Mouse (Mus musculus) forebrain, embryonic 11.5 days (tissue): ENCODE results near the gene Thra. TPM values are rescaled to one million over a fixed set of nuclear protein-coding genes. Genes with fewer than 3 reads are reported as not detected.
"Not testable (repeated sequence)": the region's sequence is repeated elsewhere in the genome, so short reads cannot be mapped to it uniquely, and the experiment has no call there.

ENCODE experiments used
- ATAC-seq: fragments of 200-750 bp; cut with Nextera tagmentation; replicated peaks from 2 replicates; pipeline ENCODE4 v1.8.0; 2017; ENCODE audit warnings: moderate TSS enrichment; ENCODE audit not compliant: low FRiP score
- DNase-seq: peaks from one replicate; pipeline ENCODE4 v3.0.0-alpha.2; 2017; ENCODE audit warnings: low spot score
- H3K27ac ChIP-seq: fragments of 300-500 bp; sonication (generic); 2 replicates; pipeline ENCODE4 v1.5.1; 2014; ENCODE audit warnings: low read depth, low read length
- H3K27me3 ChIP-seq: fragments of 300-500 bp; sonication (generic); 2 replicates; pipeline ENCODE4 v1.6.1; 2014; ENCODE audit warnings: mild to moderate bottlenecking, low read length, mixed read lengths; ENCODE audit not compliant: control insufficient read depth, insufficient read depth
- H3K36me3 ChIP-seq: fragments of 300-500 bp; sonication (generic); 2 replicates; pipeline ENCODE4 v1.6.1; 2014; ENCODE audit warnings: mild to moderate bottlenecking, low read length, moderate library complexity, mixed read lengths; ENCODE audit not compliant: control insufficient read depth, insufficient read depth
- H3K4me1 ChIP-seq: fragments of 300-500 bp; sonication (generic); replicated peaks from 2 replicates; pipeline ENCODE4 v1.6.1; 2014; ENCODE audit warnings: low read length, mixed read lengths; ENCODE audit not compliant: control insufficient read depth, insufficient read depth
- H3K4me2 ChIP-seq: fragments of 300-500 bp; sonication (generic); 2 replicates; pipeline ENCODE4 v1.6.1; 2014; ENCODE audit warnings: low read depth, mild to moderate bottlenecking, low read length, moderate library complexity, mixed read lengths; ENCODE audit not compliant: severe bottlenecking
- H3K4me3 ChIP-seq: fragments of 300-500 bp; sonication (generic); 2 replicates; pipeline ENCODE4 v1.5.1; 2014; ENCODE audit warnings: low read depth, low read length
- H3K9ac ChIP-seq: fragments of 300-500 bp; sonication (generic); 2 replicates; pipeline ENCODE4 v1.6.1; 2014; ENCODE audit warnings: low read length
- H3K9me3 ChIP-seq: fragments of 300-500 bp; sonication (generic); 2 replicates; pipeline ENCODE4 v1.6.1; 2016; ENCODE audit warnings: low read length, mixed read lengths; ENCODE audit not compliant: control insufficient read depth
- WGBS: fragments of 180-500 bp; shearing (Covaris S2); extraction: QIAGEN DNeasy Blood & Tissue Kit; methylation state at CpG from one replicate; pipeline ENCODE4 v1.1.7; 2014; 5-methylcytosine and 5-hydroxymethylcytosine counted together
- polyA plus RNA-seq: library from polyadenylated mRNA; unstranded; fragments of >200 nt; fragmentation: Nextera tagmentation; extraction: Ambion mirVana; gene quantifications from 2 replicates; pipeline ENCODE4 v1.2.1, GENCODE M21; 2014

Gene Thra
- polyA plus RNA-seq, 1 experiment from 2014 or later, result 35.9 TPM

GRCm38 (mm10) chr11:98729119-98729588 is 11.3 kb upstream of the Thra start, which contains the start of gene Med24:
Med24 (minus strand) TSS chr11:98729435.
- Histone ChIP-seq H3K9ac (peak within 1 kb of the TSS; percentile 55), H3K4me2 (peak within 1 kb of the TSS; percentile 94), H3K4me3 (peak within 1 kb of the TSS; percentile 70), H3K4me1 (peaks cover 3% of the 10 kb centered on the region; the same call in 1 of the 2 replicates), H3K36me3 (no peaks in the 10 kb centered on the region), H3K9me3 (peaks cover 2% of the 10 kb centered on the region), H3K27me3 (no peaks in the 10 kb centered on the region), H3K27ac (no peak within 1 kb of the TSS)
- under 1% methylated on average over 16 of the region's 16 CpGs for WGBS
- DNase-seq (peak; percentile 85), ATAC-seq (peak; percentile 95)

GRCm38 (mm10) chr11:98730727-98731126 is 9.7 kb upstream of the Thra start:
- ATAC-seq (no peak), DNase-seq (no peak)
- H3K4me3 ChIP-seq, result no peak overlapping the region
- WGBS, result 79% methylated on average over 4 of the region's 4 CpGs
- no peak overlapping the region for H3K27ac ChIP-seq
- peaks cover 4% of the 10 kb centered on the region for H3K9me3 ChIP-seq
- no peak overlapping the region for H3K9ac ChIP-seq
- no peak overlapping the region for H3K4me2 ChIP-seq
- H3K27me3 ChIP-seq, result no peaks in the 10 kb centered on the region
- no peaks in the 10 kb centered on the region for H3K36me3 ChIP-seq
- H3K4me1 ChIP-seq, result peaks cover 3% of the 10 kb centered on the region; the same call in 1 of the 2 replicates

- Histone ChIP-seq H3K9me3 (peaks cover 4% of the 10 kb centered on the region), H3K4me2 (no peak overlapping the region), H3K27ac (no peak overlapping the region), H3K4me1 (peaks cover 3% of the 10 kb centered on the region; the same call in 1 of the 2 replicates), H3K36me3 (no peaks in the 10 kb centered on the region), H3K27me3 (no peaks in the 10 kb centered on the region), H3K4me3 (no peak overlapping the region), H3K9ac (no peak overlapping the region)
- WGBS, result 68% methylated on average over 5 of the region's 5 CpGs
- DNase-seq (no peak), ATAC-seq (no peak)
These were observed 9.3 kb upstream of the Thra start for GRCm38 (mm10) chr11:98731134-98731533.

- no peaks in the 10 kb centered on the region for H3K4me1 ChIP-seq
- H3K4me3 ChIP-seq, result no peak overlapping the region
- peaks cover 4% of the 10 kb centered on the region for H3K9me3 ChIP-seq
- DNase-seq (no peak), ATAC-seq (no peak)
- no peaks in the 10 kb centered on the region for H3K27me3 ChIP-seq
- 80% methylated on average over 3 of the region's 3 CpGs for WGBS
- H3K4me2 ChIP-seq, result no peak overlapping the region
- no peak overlapping the region for H3K27ac ChIP-seq
- no peaks in the 10 kb centered on the region for H3K36me3 ChIP-seq
- no peak overlapping the region for H3K9ac ChIP-seq
These were observed 6.4 kb upstream of the Thra start for GRCm38 (mm10) chr11:98734020-98734419.

- Histone ChIP-seq H3K9ac (no peak overlapping the region), H3K27me3 (no peaks in the 10 kb centered on the region), H3K4me3 (no peak overlapping the region), H3K4me1 (peaks cover 3% of the 10 kb centered on the region), H3K27ac (no peak overlapping the region), H3K9me3 (peaks cover 4% of the 10 kb centered on the region), H3K4me2 (no peak overlapping the region), H3K36me3 (no peaks in the 10 kb centered on the region)
- no peak for ATAC-seq
- WGBS, result 92% methylated on average over 4 of the region's 4 CpGs
- no peak for DNase-seq
These were observed 5.3 kb upstream of the Thra start for GRCm38 (mm10) chr11:98735111-98735510.

GRCm38 (mm10) chr11:98736176-98736575 is 4.3 kb upstream of the Thra start:
- no peak for ATAC-seq
- peaks cover 14% of the 10 kb centered on the region for H3K4me1 ChIP-seq
- H3K27me3 ChIP-seq, result no peaks in the 10 kb centered on the region
- peaks cover 4% of the 10 kb centered on the region for H3K9me3 ChIP-seq
- H3K36me3 ChIP-seq, result no peaks in the 10 kb centered on the region
- 91% methylated on average over 1 of the region's 1 CpGs for WGBS
- H3K4me3 ChIP-seq, result no peak overlapping the region
- DNase-seq, result no peak
- no peak overlapping the region for H3K4me2 ChIP-seq
- no peak overlapping the region for H3K9ac ChIP-seq
- no peak overlapping the region for H3K27ac ChIP-seq

GRCm38 (mm10) chr11:98737220-98737619 is 3.2 kb upstream of the Thra start:
- 90% methylated on average over 2 of the region's 2 CpGs for WGBS
- not testable (repeated sequence) for DNase-seq, H3K9me3 ChIP-seq, H3K27me3 ChIP-seq, H3K9ac ChIP-seq, H3K4me3 ChIP-seq, ATAC-seq, H3K4me2 ChIP-seq, H3K36me3 ChIP-seq, H3K27ac ChIP-seq
- peaks cover 14% of the 10 kb centered on the region for H3K4me1 ChIP-seq

- Histone ChIP-seq H3K9me3 (peaks cover 4% of the 10 kb centered on the region), H3K4me2 (no peak overlapping the region), H3K4me1 (peaks cover 22% of the 10 kb centered on the region), H3K27ac (no peak overlapping the region), H3K9ac (no peak overlapping the region), H3K36me3 (no peaks in the 10 kb centered on the region), H3K27me3 (no peaks in the 10 kb centered on the region), H3K4me3 (no peak overlapping the region)
- ATAC-seq (no peak), DNase-seq (no peak)
- 47% methylated on average over 4 of the region's 4 CpGs for WGBS
These were observed 2.0 kb upstream of the Thra start for GRCm38 (mm10) chr11:98738428-98738911.

- Histone ChIP-seq H3K9ac (no peak overlapping the region), H3K36me3 (no peaks in the 10 kb centered on the region), H3K9me3 (peaks cover 4% of the 10 kb centered on the region), H3K4me3 (no peak overlapping the region), H3K27me3 (no peaks in the 10 kb centered on the region), H3K27ac (no peak overlapping the region), H3K4me1 (peaks cover 27% of the 10 kb centered on the region), H3K4me2 (no peak overlapping the region)
- no peak for DNase-seq
- ATAC-seq, result no peak
- 70% methylated on average over 9 of the region's 9 CpGs for WGBS
These were observed 1.5 kb upstream of the Thra start for GRCm38 (mm10) chr11:98738925-98739324.
